12 mouse cellular contexts compared by ENCODE assay signal in the genomic region with DNA sequence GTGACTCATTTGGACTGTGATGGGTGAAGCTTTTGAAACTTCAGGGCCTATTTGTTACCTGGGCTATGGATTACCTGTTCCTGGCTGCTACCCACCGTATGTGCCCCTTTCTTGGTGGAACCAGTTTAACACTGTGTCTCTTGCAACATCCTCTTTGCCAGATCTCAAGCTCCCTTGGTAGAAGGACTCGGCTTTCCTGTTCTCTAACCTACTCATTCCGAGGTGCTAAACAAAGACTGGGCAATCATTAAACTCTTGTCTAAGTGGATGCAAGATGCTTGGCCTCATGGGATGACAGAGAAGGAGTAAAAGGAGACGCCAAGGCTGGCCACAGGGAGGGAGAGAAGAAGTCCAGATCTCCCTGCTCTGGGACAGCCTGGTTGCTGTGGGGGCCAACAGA. TPM values are rescaled to one million over a fixed set of nuclear protein-coding genes. Genes with fewer than 3 reads are reported as not detected.
"Had no signal": no experiment of that assay in that cellular context is flagged by ENCODE, and none has a peak within 500 bp of the region (broad histone marks: within the 10 kb centered on the region; RNA-seq: fewer than 3 reads in every experiment).

No protein-coding gene starts in this region.

- H3K27ac ChIP-seq: liver, embryonic 14.5 days had no signal

- DNase-seq: kidney, adult 18-20 months; kidney, adult 9 months; kidney, postnatal 14 days; kidney, postnatal 4 days; liver, postnatal 0 days; thymus, adult 18-20 months; thymus, postnatal 36 days had no signal

- H3K27me3 ChIP-seq: midbrain, embryonic 13.5 days had no signal

- H3K9ac ChIP-seq: liver, embryonic 14.5 days; liver, postnatal 0 days; midbrain, embryonic 13.5 days had no signal

- H3K4me2 ChIP-seq: liver, embryonic 11.5 days; midbrain, embryonic 13.5 days had no signal

- ATAC-seq: inflammation-experienced regulatory T-cells, adult 6 months had no signal

- H3K9me3 ChIP-seq: midbrain, embryonic 13.5 days had no signal

- H3K4me3 ChIP-seq: midbrain, embryonic 13.5 days had no signal

RNA-seq across cellular contexts. Expression of a gene that starts 57.0 kb away (rescaled TPM):
- total RNA-seq: megakaryocyte-erythroid progenitor cell, adult 5-6 weeks had no signal
